Mouse (Mus musculus) limb, embryonic 14.5 days (tissue): ENCODE measurements around the gene Kcna5. TPM values are rescaled to one million over a fixed set of nuclear protein-coding genes. Genes with fewer than 3 reads are reported as not detected.
A peak's percentile ranks its signal among the peaks of the same experiment; 100 is the strongest.

Source experiments
- ATAC-seq: fragments of 200-750 bp; cut with Nextera tagmentation; 2 replicates; pipeline ENCODE4 v1.8.0; 2017; ENCODE audit warnings: low read depth, moderate number of reproducible peaks, moderate TSS enrichment; ENCODE audit not compliant: low FRiP score
- DNase-seq: peaks from one replicate; pipeline ENCODE4 v3.0.0-alpha.2; 2015; ENCODE audit warnings: low spot score
- H3K27ac ChIP-seq: fragments of 300-500 bp; sonication (generic); replicated peaks from 2 replicates; pipeline ENCODE4 v1.5.1; 2014; ENCODE audit warnings: low read depth, mild to moderate bottlenecking, low read length, moderate library complexity, mixed read lengths
- H3K27me3 ChIP-seq: fragments of 300-500 bp; sonication (generic); 2 replicates; pipeline ENCODE4 v1.6.1; 2014; ENCODE audit warnings: low read length, mixed read lengths; ENCODE audit not compliant: control insufficient read depth, insufficient read depth
- H3K36me3 ChIP-seq: fragments of 300-500 bp; sonication (generic); 2 replicates; pipeline ENCODE4 v1.6.1; 2014; ENCODE audit warnings: mild to moderate bottlenecking, low read length, moderate library complexity, mixed read lengths; ENCODE audit not compliant: control insufficient read depth, insufficient read depth
- H3K4me1 ChIP-seq: fragments of 300-500 bp; sonication (generic); 2 replicates; pipeline ENCODE4 v1.6.1; 2014; ENCODE audit warnings: antibody characterized with exemption, low read length, mixed read lengths; ENCODE audit not compliant: control insufficient read depth, insufficient read depth
- H3K4me2 ChIP-seq: fragments of 300-500 bp; sonication (generic); replicated peaks from 2 replicates; pipeline ENCODE4 v1.6.1; 2014; ENCODE audit warnings: low read depth, mild to moderate bottlenecking, low read length, moderate library complexity; ENCODE audit not compliant: severe bottlenecking
- H3K4me3 ChIP-seq: fragments of 300-500 bp; sonication (generic); replicated peaks from 2 replicates; pipeline ENCODE4 v1.5.1; 2014; ENCODE audit warnings: low read length
- H3K9ac ChIP-seq: fragments of 300-500 bp; sonication (generic); 2 replicates; pipeline ENCODE4 v1.6.1; 2014; ENCODE audit warnings: mild to moderate bottlenecking, low read depth, low read length, moderate library complexity; ENCODE audit not compliant: severe bottlenecking
- H3K9me3 ChIP-seq: fragments of 300-500 bp; sonication (generic); 2 replicates; pipeline ENCODE4 v1.6.1; 2016; ENCODE audit warnings: low read length; ENCODE audit not compliant: control insufficient read depth
- POLR2A ChIP-seq: fragments of 200-500 bp; IDR thresholded peaks from 2 replicates; pipeline ENCODE4 v1.8.0; 2012; ENCODE audit warnings: inconsistent platforms, mild to moderate bottlenecking, moderate library complexity, borderline replicate concordance; ENCODE audit not compliant: insufficient read depth, insufficient read length; ENCODE audit errors: extremely low read depth
- WGBS: fragments of 180-500 bp; shearing (Covaris S2); extraction: QIAGEN DNeasy Blood & Tissue Kit; methylation state at CpG from one replicate; pipeline ENCODE4 v1.1.7; 2014; 5-methylcytosine and 5-hydroxymethylcytosine counted together
- polyA plus RNA-seq, 2 experiments: library from polyadenylated mRNA; depleted of rRNA in 1 of 2; stranded (reverse) in 1 of 2; unstranded in 1 of 2; fragments of >200 nt; fragmentation: Nextera tagmentation in 1 of 2; extraction: Ambion mirVana in 1 of 2; gene quantifications; 2 replicates each; pipeline versions ENCODE4 v1.2.1 to v1.2.3; 2012 to 2014

Gene Kcna5
- polyA plus RNA-seq, 2 experiments, result 3.1 to 5.0 TPM

GRCm38 (mm10) chr6:126560036-126560435, 24.8 kb upstream of the Kcna5 start:
- H3K9me3 ChIP-seq, result no peaks in the 10 kb centered on the region
- H3K27ac ChIP-seq, result no peak overlapping the region
- H3K36me3 ChIP-seq, result no peaks in the 10 kb centered on the region
- 0 out of 2 replicates have a peak, but pooled peaks cover 2% of the 10 kb centered on the region for H3K4me1 ChIP-seq
- WGBS, result 24% methylated on average over 8 of the region's 8 CpGs
- ATAC-seq (no peak), DNase-seq (peak; percentile 33)
- H3K4me3 ChIP-seq, result no peak overlapping the region
- H3K27me3 ChIP-seq, result no peaks in the 10 kb centered on the region
- H3K4me2 ChIP-seq, result no peak overlapping the region
- no peak for TF ChIP-seq POLR2A
- H3K9ac ChIP-seq, result no peak overlapping the region

GRCm38 (mm10) chr6:126558276-126558675, 23.1 kb upstream of the Kcna5 start:
- Histone ChIP-seq H3K36me3 (no peaks in the 10 kb centered on the region), H3K9me3 (no peaks in the 10 kb centered on the region), H3K4me2 (no peak overlapping the region), H3K4me3 (no peak overlapping the region), H3K27ac (no peak overlapping the region), H3K27me3 (no peaks in the 10 kb centered on the region), H3K4me1 (0 out of 2 replicates have a peak, but pooled peaks cover 2% of the 10 kb centered on the region), H3K9ac (no peak overlapping the region)
- TF ChIP-seq POLR2A, result no peak
- WGBS, result 73% methylated on average over 3 of the region's 3 CpGs
- ATAC-seq, result no peak
- DNase-seq, result no peak

GRCm38 (mm10) chr6:126553812-126554211, 18.6 kb upstream of the Kcna5 start:
- no peak overlapping the region for H3K9ac ChIP-seq
- DNase-seq (no peak), ATAC-seq (peak; percentile 57; the same call in 1 of the 2 replicates)
- no peaks in the 10 kb centered on the region for H3K4me1 ChIP-seq
- WGBS, result 21% methylated on average over 9 of the region's 9 CpGs
- no peaks in the 10 kb centered on the region for H3K27me3 ChIP-seq
- no peak for TF ChIP-seq POLR2A
- H3K9me3 ChIP-seq, result no peaks in the 10 kb centered on the region
- H3K27ac ChIP-seq, result no peak overlapping the region
- H3K36me3 ChIP-seq, result no peaks in the 10 kb centered on the region
- no peak overlapping the region for H3K4me2 ChIP-seq
- H3K4me3 ChIP-seq, result no peak overlapping the region

GRCm38 (mm10) chr6:126551862-126552395, 16.7 kb upstream of the Kcna5 start:
- H3K36me3 ChIP-seq, result no peaks in the 10 kb centered on the region
- 19% methylated on average over 9 of the region's 9 CpGs for WGBS
- H3K27ac ChIP-seq, result no peak overlapping the region
- no peak overlapping the region for H3K9ac ChIP-seq
- no peaks in the 10 kb centered on the region for H3K9me3 ChIP-seq
- no peak overlapping the region for H3K4me3 ChIP-seq
- ATAC-seq, result peak; percentile 55; the same call in 1 of the 2 replicates
- peak; percentile 75 for DNase-seq
- H3K4me2 ChIP-seq, result no peak overlapping the region
- H3K27me3 ChIP-seq, result no peaks in the 10 kb centered on the region
- no peaks in the 10 kb centered on the region for H3K4me1 ChIP-seq
- TF ChIP-seq POLR2A, result no peak

GRCm38 (mm10) chr6:126544107-126545036, 9.2 kb upstream of the Kcna5 start:
- DNase-seq (no peak), ATAC-seq (no peak)
- Histone ChIP-seq H3K9ac (no peak overlapping the region), H3K27ac (no peak overlapping the region), H3K9me3 (no peaks in the 10 kb centered on the region), H3K4me3 (no peak overlapping the region), H3K4me2 (no peak overlapping the region), H3K4me1 (no peaks in the 10 kb centered on the region), H3K27me3 (no peaks in the 10 kb centered on the region), H3K36me3 (no peaks in the 10 kb centered on the region)
- no peak for TF ChIP-seq POLR2A
- WGBS, result 50% methylated on average over 16 of the region's 16 CpGs
